Mouse (Mus musculus): ENCODE measurements at regions not wholly inside any gene's neighbourhood (a gene's known extent, or its start where the extent isn't known, plus 50 kb on each side); places are given as distances from the start of the nearest gene placed in this dataset.
"Not testable (repeated sequence)": the region's sequence is repeated elsewhere in the genome, so short reads cannot be mapped to it uniquely, and the experiment has no call there.

DNA sequence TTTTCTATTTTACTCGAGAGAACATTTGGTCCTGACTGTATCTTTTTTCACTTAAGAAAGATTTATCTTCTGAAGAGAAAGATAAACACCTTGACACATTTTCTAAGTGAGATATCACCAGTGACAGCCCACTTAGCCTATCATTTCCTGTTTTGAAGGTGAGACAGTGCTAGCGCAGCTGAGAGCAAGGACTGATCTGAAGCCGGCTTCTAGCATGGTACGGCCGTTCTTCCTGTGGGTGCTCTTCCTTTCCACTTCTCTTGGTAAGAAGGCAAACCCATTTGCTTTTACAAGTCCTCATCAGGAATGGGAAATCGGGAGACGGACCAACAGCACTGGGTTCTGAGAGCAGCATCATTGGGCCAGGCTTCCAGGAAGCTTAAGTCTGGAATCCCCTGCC lies 293.1 kb downstream of the Dad1 start:
- H3K27me3 ChIP-seq (replicated peaks; ENCODE audit: control insufficient read depth, insufficient read depth, low read length), result no peaks in the 10 kb centered on the region
- H3K4me1 ChIP-seq (ENCODE audit: control insufficient read depth, insufficient read depth, low read depth, low read length), result no peaks in the 10 kb centered on the region
- no peak overlapping the region for H3K4me3 ChIP-seq (ENCODE audit: low read length)
- 79% methylated on average over 7 of the region's 7 CpGs for WGBS
- H3K27ac ChIP-seq (ENCODE audit: low read depth, low read length), result no peak overlapping the region
- H3K36me3 ChIP-seq (ENCODE audit: control insufficient read depth, insufficient read depth, low read length), result no peaks in the 10 kb centered on the region
- no peak for ATAC-seq
- no peak overlapping the region for H3K4me2 ChIP-seq (ENCODE audit: low read length)
- no peak overlapping the region for H3K9ac ChIP-seq (ENCODE audit: low read depth, low read length)
- no peaks in the 10 kb centered on the region for H3K9me3 ChIP-seq (ENCODE audit: control insufficient read depth, low read length)

GRCm38 (mm10) chr14:53935791-53936231 lies 318.1 kb downstream of the Dad1 start:
- not testable (repeated sequence) for H3K36me3 ChIP-seq (ENCODE audit: control insufficient read depth, insufficient read depth, low read length); H3K4me1 ChIP-seq (ENCODE audit: control insufficient read depth, insufficient read depth, low read depth, low read length); ATAC-seq; H3K4me2 ChIP-seq (ENCODE audit: low read length); H3K4me3 ChIP-seq (ENCODE audit: low read length); H3K27me3 ChIP-seq (replicated peaks; ENCODE audit: control insufficient read depth, insufficient read depth, low read length); H3K9me3 ChIP-seq (ENCODE audit: control insufficient read depth, low read length); H3K9ac ChIP-seq (ENCODE audit: low read depth, low read length); H3K27ac ChIP-seq (ENCODE audit: low read depth, low read length)
- over 99% methylated on average over 29 of the region's 29 CpGs for WGBS

DNA sequence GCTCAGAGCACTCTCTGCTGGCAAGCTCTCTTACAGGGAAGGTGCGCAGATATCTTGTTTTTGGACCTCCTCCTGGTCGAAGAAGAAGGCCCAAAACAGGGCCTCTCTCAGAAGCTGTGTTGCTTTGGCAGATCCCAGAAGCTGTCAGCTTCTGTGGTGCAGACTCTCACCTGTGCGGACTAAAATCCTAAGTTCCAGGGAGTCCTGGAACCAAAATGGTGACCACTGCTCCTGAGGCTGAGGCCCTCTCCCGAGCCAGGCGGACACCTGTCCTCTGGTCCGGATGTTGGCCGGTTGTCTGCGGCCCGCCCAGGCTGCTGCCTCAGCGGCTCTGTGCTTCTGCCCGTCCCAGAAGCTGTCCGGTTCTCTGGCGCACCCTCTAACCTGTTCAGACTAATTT lies 318.6 kb downstream of the Dad1 start:
- H3K4me1 ChIP-seq (ENCODE audit: control insufficient read depth, insufficient read depth, low read depth, low read length); H3K27ac ChIP-seq (ENCODE audit: low read depth, low read length); ATAC-seq; H3K4me2 ChIP-seq (ENCODE audit: low read length); H3K36me3 ChIP-seq (ENCODE audit: control insufficient read depth, insufficient read depth, low read length); H3K4me3 ChIP-seq (ENCODE audit: low read length); H3K9ac ChIP-seq (ENCODE audit: low read depth, low read length); H3K27me3 ChIP-seq (replicated peaks; ENCODE audit: control insufficient read depth, insufficient read depth, low read length); H3K9me3 ChIP-seq (ENCODE audit: control insufficient read depth, low read length): not testable (repeated sequence)
- 83% methylated on average over 1 of the region's 13 CpGs for WGBS

DNA sequence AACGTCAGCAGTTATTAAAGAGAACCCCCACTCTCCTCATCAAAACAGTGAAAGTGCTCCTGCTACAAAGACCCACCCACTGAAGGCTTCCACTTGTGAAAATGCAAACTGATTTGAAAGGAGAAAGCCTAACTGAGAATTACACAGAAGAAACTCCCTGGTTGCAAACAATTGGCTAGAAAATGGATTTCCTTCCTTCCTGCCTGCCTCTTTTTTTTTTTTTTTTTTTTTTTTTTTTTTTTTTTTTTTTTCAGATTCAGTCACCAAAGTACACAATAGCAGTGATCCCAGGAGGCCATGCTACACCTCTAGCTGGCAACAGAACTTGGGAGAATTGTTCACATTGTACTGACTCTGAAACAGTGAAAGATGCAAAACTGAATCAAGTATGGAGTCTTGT lies 343.0 kb downstream of the Dad1 start:
- Histone ChIP-seq H3K27me3 (replicated peaks; ENCODE audit: control insufficient read depth, insufficient read depth, low read length) (no peaks in the 10 kb centered on the region), H3K4me1 (ENCODE audit: control insufficient read depth, insufficient read depth, low read depth, low read length) (no peaks in the 10 kb centered on the region), H3K4me2 (ENCODE audit: low read length) (no peak overlapping the region), H3K9ac (ENCODE audit: low read depth, low read length) (no peak overlapping the region), H3K4me3 (ENCODE audit: low read length) (no peak overlapping the region), H3K9me3 (ENCODE audit: control insufficient read depth, low read length) (no peaks in the 10 kb centered on the region), H3K27ac (ENCODE audit: low read depth, low read length) (no peak overlapping the region), H3K36me3 (ENCODE audit: control insufficient read depth, insufficient read depth, low read length) (no peaks in the 10 kb centered on the region)
- 77% methylated on average over 1 of the region's 1 CpGs for WGBS
- ATAC-seq, result no peak

GRCm38 (mm10) chr14:53904578-53904977 lies 349.3 kb downstream of the Dad1 start:
- ATAC-seq, result no peak
- no peak overlapping the region for H3K4me3 ChIP-seq (ENCODE audit: low read length)
- H3K4me2 ChIP-seq (ENCODE audit: low read length), result no peak overlapping the region
- no peaks in the 10 kb centered on the region for H3K36me3 ChIP-seq (ENCODE audit: control insufficient read depth, insufficient read depth, low read length)
- 67% methylated on average over 3 of the region's 3 CpGs for WGBS
- H3K4me1 ChIP-seq (ENCODE audit: control insufficient read depth, insufficient read depth, low read depth, low read length), result no peaks in the 10 kb centered on the region
- H3K9me3 ChIP-seq (ENCODE audit: control insufficient read depth, low read length), result no peaks in the 10 kb centered on the region
- H3K27ac ChIP-seq (ENCODE audit: low read depth, low read length), result no peak overlapping the region
- no peak overlapping the region for H3K9ac ChIP-seq (ENCODE audit: low read depth, low read length)
- no peaks in the 10 kb centered on the region for H3K27me3 ChIP-seq (replicated peaks; ENCODE audit: control insufficient read depth, insufficient read depth, low read length)

GRCm38 (mm10) chr14:53901103-53901502 lies 352.8 kb downstream of the Dad1 start:
- Histone ChIP-seq H3K9ac (ENCODE audit: low read depth, low read length) (no peak overlapping the region), H3K4me3 (ENCODE audit: low read length) (no peak overlapping the region), H3K4me2 (ENCODE audit: low read length) (no peak overlapping the region), H3K9me3 (ENCODE audit: control insufficient read depth, low read length) (no peaks in the 10 kb centered on the region), H3K4me1 (ENCODE audit: control insufficient read depth, insufficient read depth, low read depth, low read length) (no peaks in the 10 kb centered on the region), H3K36me3 (ENCODE audit: control insufficient read depth, insufficient read depth, low read length) (no peaks in the 10 kb centered on the region), H3K27ac (ENCODE audit: low read depth, low read length) (no peak overlapping the region), H3K27me3 (replicated peaks; ENCODE audit: control insufficient read depth, insufficient read depth, low read length) (no peaks in the 10 kb centered on the region)
- WGBS, result 85% methylated on average over 1 of the region's 1 CpGs
- 0 out of 2 replicates have a peak, but pooled peaks have one; percentile 40 for ATAC-seq

DNA sequence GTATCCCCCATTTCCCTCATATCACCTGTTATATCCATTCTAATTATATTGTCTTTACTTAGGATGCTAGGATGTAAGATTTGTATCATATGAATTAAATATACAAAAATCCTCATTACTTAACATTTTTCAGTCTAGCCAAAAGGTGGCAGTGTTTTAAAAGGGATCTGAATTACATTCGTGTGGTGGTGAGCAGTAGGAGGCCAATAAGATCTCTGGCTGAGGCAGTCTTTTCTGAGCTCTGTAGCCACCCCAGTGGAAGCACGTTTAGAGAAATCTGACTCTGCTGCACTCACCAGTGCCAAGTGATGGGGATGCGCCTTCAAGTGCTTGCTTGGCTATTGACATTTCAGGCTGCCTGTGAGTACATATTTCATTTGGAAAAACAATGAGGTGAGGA lies 372.6 kb downstream of the Dad1 start:
- peak; percentile 78 for ATAC-seq
- H3K27ac ChIP-seq (ENCODE audit: low read depth, low read length), result no peak overlapping the region
- H3K27me3 ChIP-seq (replicated peaks; ENCODE audit: control insufficient read depth, insufficient read depth, low read length), result no peaks in the 10 kb centered on the region
- 9% methylated on average over 3 of the region's 3 CpGs for WGBS
- no peaks in the 10 kb centered on the region for H3K9me3 ChIP-seq (ENCODE audit: control insufficient read depth, low read length)
- H3K36me3 ChIP-seq (ENCODE audit: control insufficient read depth, insufficient read depth, low read length), result no peaks in the 10 kb centered on the region
- H3K4me2 ChIP-seq (ENCODE audit: low read length), result no peak overlapping the region
- H3K4me3 ChIP-seq (ENCODE audit: low read length), result no peak overlapping the region
- no peaks in the 10 kb centered on the region for H3K4me1 ChIP-seq (ENCODE audit: control insufficient read depth, insufficient read depth, low read depth, low read length)
- H3K9ac ChIP-seq (ENCODE audit: low read depth, low read length), result no peak overlapping the region

DNA sequence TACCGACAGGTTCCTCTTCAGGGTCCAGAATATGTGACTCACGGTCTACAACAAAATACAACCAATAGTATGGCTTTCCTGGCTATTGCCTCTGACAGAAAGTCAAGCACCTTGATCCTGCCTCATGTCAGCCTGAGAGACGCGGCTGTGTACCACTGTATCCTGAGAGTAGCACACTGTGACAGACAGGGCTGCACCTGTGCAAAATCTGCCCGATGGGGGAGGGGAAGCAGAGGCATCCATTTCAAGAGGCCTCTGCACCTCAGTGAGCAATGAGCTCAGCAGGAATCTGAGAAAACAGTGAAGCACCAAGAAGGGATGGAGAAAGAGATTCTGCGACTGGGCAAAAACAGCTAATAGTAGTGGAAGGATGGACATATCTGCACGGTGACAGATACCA lies 377.3 kb downstream of the Dad1 start:
- Histone ChIP-seq H3K9me3 (ENCODE audit: control insufficient read depth, low read length) (no peaks in the 10 kb centered on the region), H3K36me3 (ENCODE audit: control insufficient read depth, insufficient read depth, low read length) (no peaks in the 10 kb centered on the region), H3K27ac (ENCODE audit: low read depth, low read length) (no peak overlapping the region), H3K4me2 (ENCODE audit: low read length) (no peak overlapping the region), H3K4me1 (ENCODE audit: control insufficient read depth, insufficient read depth, low read depth, low read length) (no peaks in the 10 kb centered on the region), H3K9ac (ENCODE audit: low read depth, low read length) (no peak overlapping the region), H3K4me3 (ENCODE audit: low read length) (no peak overlapping the region), H3K27me3 (replicated peaks; ENCODE audit: control insufficient read depth, insufficient read depth, low read length) (no peaks in the 10 kb centered on the region)
- no peak for ATAC-seq
- WGBS, result 72% methylated on average over 7 of the region's 7 CpGs

DNA sequence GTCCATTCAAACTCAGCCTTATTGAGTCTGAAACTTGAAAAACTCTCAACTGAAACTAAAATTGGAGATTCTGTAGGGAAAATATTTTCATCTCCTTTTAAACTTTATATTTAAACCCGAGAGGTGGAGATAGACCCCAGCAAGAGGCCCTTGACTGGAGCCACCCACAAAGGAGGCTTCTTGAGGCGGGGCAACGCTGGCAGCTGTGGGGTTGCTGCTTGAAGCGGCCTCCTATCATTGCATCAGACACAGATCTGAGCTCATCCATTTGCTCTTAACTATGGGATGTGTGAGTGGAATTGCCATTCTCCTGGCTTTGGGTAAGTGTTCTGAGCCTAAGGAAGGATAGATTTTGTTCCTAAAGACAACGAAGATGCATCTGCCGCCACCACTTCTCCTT lies 378.2 kb downstream of the Dad1 start:
- ATAC-seq, result no peak
- no peak overlapping the region for H3K4me3 ChIP-seq (ENCODE audit: low read length)
- no peak overlapping the region for H3K4me2 ChIP-seq (ENCODE audit: low read length)
- no peak overlapping the region for H3K9ac ChIP-seq (ENCODE audit: low read depth, low read length)
- H3K9me3 ChIP-seq (ENCODE audit: control insufficient read depth, low read length), result no peaks in the 10 kb centered on the region
- H3K27ac ChIP-seq (ENCODE audit: low read depth, low read length), result no peak overlapping the region
- H3K4me1 ChIP-seq (ENCODE audit: control insufficient read depth, insufficient read depth, low read depth, low read length), result no peaks in the 10 kb centered on the region
- 58% methylated on average over 6 of the region's 6 CpGs for WGBS
- no peaks in the 10 kb centered on the region for H3K36me3 ChIP-seq (ENCODE audit: control insufficient read depth, insufficient read depth, low read length)
- no peaks in the 10 kb centered on the region for H3K27me3 ChIP-seq (replicated peaks; ENCODE audit: control insufficient read depth, insufficient read depth, low read length)

- Histone ChIP-seq H3K4me3 (ENCODE audit: low read length) (no peak overlapping the region), H3K9me3 (ENCODE audit: control insufficient read depth, low read length) (no peaks in the 10 kb centered on the region), H3K27me3 (replicated peaks; ENCODE audit: control insufficient read depth, insufficient read depth, low read length) (no peaks in the 10 kb centered on the region; the same call in 1 of the 2 replicates), H3K27ac (ENCODE audit: low read depth, low read length) (no peak overlapping the region), H3K4me2 (ENCODE audit: low read length) (no peak overlapping the region), H3K36me3 (ENCODE audit: control insufficient read depth, insufficient read depth, low read length) (no peaks in the 10 kb centered on the region), H3K4me1 (ENCODE audit: control insufficient read depth, insufficient read depth, low read depth, low read length) (no peaks in the 10 kb centered on the region), H3K9ac (ENCODE audit: low read depth, low read length) (no peak overlapping the region)
- WGBS, result 66% methylated on average over 7 of the region's 7 CpGs
- no peak for ATAC-seq
Observed at GRCm38 (mm10) chr14:53847049-53847448, 406.9 kb downstream of the Dad1 start.

Measured in hindbrain, embryonic 16.5 days (tissue).